Mouse (Mus musculus) small intestine, adult 2 months (tissue): Measurements from ENCODE around the gene Srxn1. TPM values are rescaled to one million over a fixed set of nuclear protein-coding genes. Genes with fewer than 3 reads are reported as not detected.
A peak's percentile ranks its signal among the peaks of the same experiment; 100 is the strongest.

Experiments
- H3K27ac ChIP-seq: fragments of 200-500 bp; 2 replicates; pipeline ENCODE4 v1.5.1; 2012; ENCODE audit warnings: low read depth, low read length, control low read depth, inconsistent platforms; ENCODE audit not compliant: insufficient read depth
- H3K27me3 ChIP-seq: fragments of 200-500 bp; 2 replicates; pipeline ENCODE4 v1.6.1; 2012; ENCODE audit warnings: mild to moderate bottlenecking, moderate library complexity, low read length, inconsistent platforms; ENCODE audit not compliant: control insufficient read depth, insufficient read depth
- H3K36me3 ChIP-seq: fragments of 200-500 bp; 2 replicates; pipeline ENCODE4 v1.6.1; 2012; ENCODE audit warnings: mild to moderate bottlenecking, low read length, control low read depth, inconsistent platforms; ENCODE audit not compliant: control insufficient read depth, insufficient read depth
- H3K4me1 ChIP-seq: fragments of 200-500 bp; 2 replicates; pipeline ENCODE4 v1.6.1; 2012; ENCODE audit warnings: low read length, inconsistent platforms, mixed read lengths; ENCODE audit not compliant: control insufficient read depth, insufficient read depth, insufficient read length
- H3K4me3 ChIP-seq: fragments of 200-500 bp; 2 replicates; pipeline ENCODE4 v1.5.1; 2012; ENCODE audit warnings: low read depth, mild to moderate bottlenecking, control low read depth, inconsistent platforms, low read length, moderate library complexity
- CTCF ChIP-seq: fragments of 200-500 bp; IDR thresholded peaks from 2 replicates; pipeline ENCODE4 v1.5.1; 2012; ENCODE audit warnings: low read depth, mild to moderate bottlenecking, control low read depth, inconsistent platforms, low read length, moderate library complexity, mixed read lengths; ENCODE audit not compliant: insufficient replicate concordance, insufficient read length; ENCODE audit errors: extremely low read depth
- POLR2A ChIP-seq: fragments of 200-500 bp; IDR thresholded peaks from 2 replicates; pipeline ENCODE4 v1.6.1; 2012; ENCODE audit warnings: low read depth, mild to moderate bottlenecking, control low read depth, inconsistent platforms, low read length, moderate library complexity
- WGBS: fragments of 180-500 bp; shearing (Covaris S2); methylation state at CpG from one replicate; pipeline ENCODE4 v1.1.7; 2018; 5-methylcytosine and 5-hydroxymethylcytosine counted together
- polyA plus RNA-seq: library from polyadenylated mRNA; depleted of rRNA; stranded (reverse); fragments of >200 nt; gene quantifications from 2 replicates; pipeline ENCODE4 v1.2.3, GENCODE M21; 2012

The Srxn1 gene
- polyA plus RNA-seq, 1 experiment: 579 TPM

DNA sequence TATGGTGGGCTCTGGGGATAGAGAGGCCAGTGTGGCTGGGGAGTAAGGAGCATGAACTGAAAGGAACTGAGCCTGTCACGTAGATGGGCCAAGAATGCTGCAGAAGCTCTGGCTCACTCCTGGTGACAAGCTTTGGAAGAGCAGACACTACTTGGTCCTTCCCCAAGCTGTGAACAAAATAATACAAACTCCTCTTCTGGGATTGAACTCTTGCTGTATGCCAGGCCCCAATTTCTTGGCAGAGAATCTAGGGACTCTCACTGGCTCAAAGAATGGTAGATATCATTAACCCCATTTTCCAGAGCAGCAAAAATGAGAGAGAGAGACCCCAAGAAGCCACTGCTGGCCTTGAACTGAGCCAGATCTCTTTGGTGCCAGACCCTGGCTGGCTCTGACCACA lies 36.2 kb downstream of the Srxn1 start:
- Histone ChIP-seq H3K36me3 (no peaks in the 10 kb centered on the region), H3K27ac (no peak overlapping the region), H3K27me3 (peaks cover 30% of the 10 kb centered on the region), H3K4me3 (no peak overlapping the region), H3K4me1 (peaks cover 5% of the 10 kb centered on the region)
- no peak for TF ChIP-seq POLR2A
- no peak for TF ChIP-seq CTCF
- WGBS: 44% methylated on average over 1 of the region's 1 CpGs

DNA sequence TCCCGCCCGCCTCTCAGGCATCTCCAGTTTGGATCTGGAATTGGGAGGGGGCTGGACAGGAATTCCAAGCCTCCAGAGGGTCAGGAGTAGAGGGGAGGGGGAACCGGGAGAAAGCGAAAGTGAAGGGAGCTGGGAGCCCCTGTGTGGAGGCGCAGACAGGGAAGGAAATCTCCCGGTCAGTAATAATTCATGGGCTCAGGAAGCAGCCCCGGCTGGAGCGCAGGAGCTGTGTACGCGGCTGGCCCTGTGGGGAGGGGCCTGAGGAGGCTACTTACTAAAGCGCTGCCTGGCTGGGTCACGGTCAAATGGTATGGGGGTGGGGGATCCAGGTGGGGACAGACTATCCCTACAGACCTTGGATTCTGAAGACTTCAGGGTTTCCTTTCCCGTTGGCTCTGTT lies 36.7 kb downstream of the Srxn1 start:
- Histone ChIP-seq H3K27ac (no peak overlapping the region), H3K4me3 (peak overlapping the region; percentile 34), H3K27me3 (peaks cover 30% of the 10 kb centered on the region), H3K4me1 (peaks cover 5% of the 10 kb centered on the region), H3K36me3 (no peaks in the 10 kb centered on the region)
- TF ChIP-seq POLR2A (no peak), CTCF (no peak)
- WGBS: 4% methylated on average over 13 of the region's 13 CpGs

DNA sequence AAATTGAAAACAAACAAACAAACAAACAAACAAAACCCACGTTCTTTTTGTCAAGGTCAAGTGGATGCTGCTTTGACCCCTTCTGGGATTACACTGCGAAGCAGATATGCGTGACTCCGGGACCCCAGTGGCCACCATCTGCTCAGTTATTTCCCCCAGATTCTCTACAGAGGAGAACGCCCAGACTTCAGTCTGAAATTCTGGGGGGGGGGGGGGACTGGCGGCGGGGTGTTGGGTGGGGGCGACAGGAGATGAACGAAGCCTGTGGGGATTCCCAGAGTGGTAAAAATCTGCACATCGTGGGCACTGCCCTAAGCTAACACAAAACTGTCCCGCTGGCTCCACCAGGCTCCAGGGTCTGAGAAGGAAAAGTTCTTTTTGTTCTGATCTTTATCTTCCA lies 37.3 kb downstream of the Srxn1 start:
- Histone ChIP-seq H3K27ac (no peak overlapping the region), H3K4me3 (no peak overlapping the region), H3K27me3 (peaks cover 30% of the 10 kb centered on the region), H3K4me1 (peaks cover 5% of the 10 kb centered on the region), H3K36me3 (no peaks in the 10 kb centered on the region)
- 10% methylated on average over 11 of the region's 11 CpGs for WGBS
- TF ChIP-seq POLR2A: no peak
- no peak for TF ChIP-seq CTCF

DNA sequence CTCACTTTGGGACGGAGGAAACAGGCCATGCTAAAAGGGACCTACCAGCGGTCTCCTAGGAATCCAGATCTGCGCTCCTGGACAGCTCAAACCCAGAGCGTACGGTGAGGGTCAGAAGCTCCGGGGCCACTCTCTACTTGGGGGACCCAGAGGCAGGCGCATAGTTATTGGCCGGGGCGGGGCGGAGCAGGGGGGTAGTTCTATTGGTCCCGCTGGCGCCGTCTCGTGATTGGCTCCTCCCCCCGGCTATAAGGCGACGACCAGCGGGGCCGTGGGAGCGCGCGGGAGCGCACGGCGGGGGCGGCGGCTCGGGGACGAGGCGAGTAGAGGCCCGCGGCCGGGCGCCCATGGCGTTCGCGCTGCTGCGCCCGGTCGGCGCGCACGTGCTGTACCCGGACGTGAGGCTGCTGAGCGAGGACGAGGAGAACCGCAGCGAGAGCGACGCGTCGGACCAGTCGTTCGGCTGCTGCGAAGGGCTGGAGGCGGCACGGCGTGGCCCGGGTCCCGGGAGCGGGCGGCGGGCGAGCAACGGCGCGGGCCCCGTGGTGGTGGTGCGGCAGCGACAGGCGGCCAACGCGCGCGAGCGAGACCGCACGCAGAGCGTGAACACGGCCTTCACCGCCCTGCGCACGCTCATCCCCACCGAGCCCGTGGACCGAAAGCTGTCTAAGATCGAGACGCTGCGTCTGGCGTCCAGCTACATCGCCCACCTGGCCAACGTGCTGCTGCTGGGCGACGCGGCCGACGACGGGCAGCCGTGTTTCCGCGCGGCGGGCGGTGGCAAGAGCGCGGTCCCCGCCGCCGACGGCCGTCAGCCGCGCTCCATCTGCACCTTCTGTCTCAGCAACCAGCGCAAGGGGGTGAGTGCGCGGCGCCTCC lies 38.2 kb downstream of the Srxn1 start, which contains the start of gene Tcf15:
Gene Tcf15 (plus strand): TSS at position 283 of the 879 bp plus-strand sequence.
- WGBS: 1% methylated on average over 117 of the region's 118 CpGs

DNA sequence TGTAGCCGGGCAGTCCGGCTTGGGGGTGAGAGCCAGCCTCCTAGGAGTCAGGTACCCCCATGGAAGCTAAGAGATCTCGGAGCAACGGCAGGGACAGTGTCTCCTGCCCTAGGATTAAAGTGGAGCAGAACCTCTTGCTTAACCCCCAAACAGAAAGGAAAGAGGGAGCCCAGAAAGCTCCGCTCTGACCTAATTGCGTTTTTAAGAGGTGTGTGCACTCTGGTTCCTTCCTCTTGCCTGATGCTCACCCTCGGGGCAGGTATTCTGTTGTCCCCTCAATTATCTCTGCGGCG lies 38.8 kb downstream of the Srxn1 start:
- WGBS: 25% methylated on average over 9 of the region's 9 CpGs

More for the DNA sequence above, 38.2 kb downstream of the Srxn1 start, which contains the start of gene Tcf15:
- TF ChIP-seq POLR2A (peak; percentile 29; the same call in 1 of the 2 replicates), CTCF (no peak)
- Histone ChIP-seq H3K27ac (no peak within 1 kb of the TSS), H3K27me3 (peaks cover 30% of the 10 kb centered on the region), H3K36me3 (no peaks in the 10 kb centered on the region), H3K4me1 (peaks cover 5% of the 10 kb centered on the region), H3K4me3 (peak within 1 kb of the TSS; percentile 62)

DNA sequence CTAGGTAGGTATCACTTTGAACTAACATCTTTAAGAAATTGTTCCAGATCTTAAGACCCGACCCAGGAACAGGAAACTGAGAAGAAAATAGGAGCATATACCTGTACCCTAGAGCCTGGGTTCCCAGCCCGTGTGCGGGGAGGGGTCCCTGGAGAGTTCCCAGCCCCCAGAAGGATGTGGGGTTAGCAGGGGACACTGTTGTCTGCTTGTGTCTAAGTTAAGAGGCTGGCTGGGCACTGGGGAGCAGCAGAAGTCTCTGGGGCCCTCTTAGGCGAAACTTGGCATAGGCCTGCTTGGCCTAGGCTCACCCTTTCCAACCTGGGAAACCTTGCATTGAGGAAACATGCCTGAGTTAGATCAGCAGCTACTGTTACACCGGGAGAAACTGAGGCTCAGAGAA lies 39.2 kb downstream of the Srxn1 start:
- Histone ChIP-seq H3K4me1 (peaks cover 5% of the 10 kb centered on the region), H3K4me3 (peak overlapping the region; percentile 62), H3K27me3 (peaks cover 30% of the 10 kb centered on the region), H3K36me3 (no peaks in the 10 kb centered on the region), H3K27ac (no peak overlapping the region)
- TF ChIP-seq POLR2A (no peak), CTCF (no peak)
- WGBS: 72% methylated on average over 5 of the region's 5 CpGs

More for the DNA sequence above, 38.8 kb downstream of the Srxn1 start:
- Histone ChIP-seq H3K36me3 (no peaks in the 10 kb centered on the region), H3K27me3 (peaks cover 30% of the 10 kb centered on the region), H3K4me1 (peaks cover 5% of the 10 kb centered on the region), H3K4me3 (peak overlapping the region; percentile 62), H3K27ac (no peak overlapping the region)
- TF ChIP-seq POLR2A (no peak), CTCF (no peak)

DNA sequence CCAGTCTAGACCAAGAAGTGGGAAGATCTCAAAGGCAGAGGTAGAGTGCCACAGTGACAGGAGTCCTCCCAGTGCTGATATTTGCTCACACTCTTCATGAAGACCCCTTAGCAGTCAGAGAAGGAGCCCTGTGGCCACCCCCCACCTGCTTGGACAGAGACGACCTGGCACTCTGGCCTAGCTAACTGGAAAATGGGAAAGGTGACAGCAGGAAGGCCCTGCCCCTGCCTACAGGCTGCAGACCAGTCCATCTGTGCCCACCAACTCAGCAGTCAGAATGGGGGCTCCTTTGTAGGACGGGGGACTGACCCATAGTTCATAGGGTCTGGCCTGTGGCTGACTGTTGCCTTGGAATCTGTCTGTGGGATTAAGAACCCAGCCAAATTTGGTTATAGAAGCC lies 40.4 kb downstream of the Srxn1 start:
- H3K4me3 ChIP-seq: no peak overlapping the region
- 80% methylated on average over 2 of the region's 2 CpGs for WGBS

More for the DNA sequence above, 40.4 kb downstream of the Srxn1 start:
- Histone ChIP-seq H3K36me3 (no peaks in the 10 kb centered on the region), H3K27ac (no peak overlapping the region), H3K27me3 (peaks cover 30% of the 10 kb centered on the region), H3K4me1 (peaks cover 5% of the 10 kb centered on the region)
- TF ChIP-seq CTCF: no peak
- TF ChIP-seq POLR2A: no peak
